Mouse (Mus musculus) liver, embryonic 14.5 days (tissue): Measurements from ENCODE around the gene Parp11.

ENCODE experiments used
- CTCF ChIP-seq: IDR thresholded peaks from 2 replicates; pipeline ENCODE4 v1.5.1; 2016; ENCODE audit warnings: antibody characterized with exemption, low read depth, control low read depth
- EP300 ChIP-seq: IDR thresholded peaks from 2 replicates; pipeline ENCODE4 v1.6.1; 2016; ENCODE audit warnings: antibody characterized with exemption, low read depth

GRCm38 (mm10) chr6:127500806-127501205 is 54.2 kb downstream of the Parp11 start:
- TF ChIP-seq CTCF (no peak), EP300 (no peak)
